20 mouse cellular contexts compared by ENCODE assay signal in genomic region chr5:85285856-85286255, GRCm38 (mm10).
"Had no signal": no experiment of that assay in that cellular context is flagged by ENCODE, and none has a peak within 500 bp of the region (broad histone marks: within the 10 kb centered on the region; RNA-seq: fewer than 3 reads in every experiment).

No protein-coding gene starts in this region.

- H3K27me3 ChIP-seq: intestine, embryonic 15.5 days; kidney, embryonic 15.5 days; liver, embryonic 13.5 days; midbrain, embryonic 12.5 days; midbrain, embryonic 15.5 days; neural tube, embryonic 13.5 days; stomach, embryonic 15.5 days had no signal

- H3K36me3 ChIP-seq: intestine, embryonic 15.5 days; kidney, embryonic 15.5 days; liver, embryonic 13.5 days; midbrain, embryonic 12.5 days; midbrain, embryonic 15.5 days; neural tube, embryonic 13.5 days; stomach, embryonic 15.5 days had no signal

- H3K27ac ChIP-seq: intestine, embryonic 15.5 days; kidney, embryonic 15.5 days; left cerebral cortex, adult 2 months; liver, embryonic 13.5 days; macrophage; midbrain, embryonic 12.5 days; midbrain, embryonic 15.5 days; neural tube, embryonic 13.5 days; stomach, embryonic 15.5 days had no signal

- DNase-seq: kidney, adult 11 months; kidney, adult 8-10 months; kidney, postnatal 10 days; kidney, postnatal 36 days; liver, embryonic 13.5 days; lung, adult 2 months; right cerebral cortex, adult 18-20 months; right cerebral cortex, postnatal 14 days; right cerebral cortex, postnatal 4 days; thymus, adult 18-20 months; thymus, postnatal 36 days had no signal

- H3K9me3 ChIP-seq: intestine, embryonic 15.5 days; kidney, embryonic 15.5 days; liver, embryonic 13.5 days; midbrain, embryonic 12.5 days; midbrain, embryonic 15.5 days; neural tube, embryonic 13.5 days; stomach, embryonic 15.5 days had no signal

- H3K4me2 ChIP-seq: intestine, embryonic 15.5 days; kidney, embryonic 15.5 days; liver, embryonic 13.5 days; midbrain, embryonic 12.5 days; midbrain, embryonic 15.5 days; neural tube, embryonic 13.5 days; stomach, embryonic 15.5 days had no signal

- H3K4me3 ChIP-seq: intestine, embryonic 15.5 days; kidney, embryonic 15.5 days; left cerebral cortex, adult 2 months; liver, embryonic 13.5 days; midbrain, embryonic 12.5 days; midbrain, embryonic 15.5 days; myocyte; neural tube, embryonic 13.5 days; stomach, embryonic 15.5 days had no signal

- H3K9ac ChIP-seq: intestine, embryonic 15.5 days; kidney, embryonic 15.5 days; liver, embryonic 13.5 days; midbrain, embryonic 12.5 days; midbrain, embryonic 15.5 days; neural tube, embryonic 13.5 days; stomach, embryonic 15.5 days had no signal

- H3K4me1 ChIP-seq: intestine, embryonic 15.5 days; kidney, embryonic 15.5 days; liver, embryonic 13.5 days; midbrain, embryonic 12.5 days; midbrain, embryonic 15.5 days; neural tube, embryonic 13.5 days; stomach, embryonic 15.5 days had no signal

- ATAC-seq: intestine, embryonic 15.5 days; midbrain, embryonic 15.5 days had no signal
